Comparison of ENCODE assay signal across 14 mouse cellular contexts in the genomic region with DNA sequence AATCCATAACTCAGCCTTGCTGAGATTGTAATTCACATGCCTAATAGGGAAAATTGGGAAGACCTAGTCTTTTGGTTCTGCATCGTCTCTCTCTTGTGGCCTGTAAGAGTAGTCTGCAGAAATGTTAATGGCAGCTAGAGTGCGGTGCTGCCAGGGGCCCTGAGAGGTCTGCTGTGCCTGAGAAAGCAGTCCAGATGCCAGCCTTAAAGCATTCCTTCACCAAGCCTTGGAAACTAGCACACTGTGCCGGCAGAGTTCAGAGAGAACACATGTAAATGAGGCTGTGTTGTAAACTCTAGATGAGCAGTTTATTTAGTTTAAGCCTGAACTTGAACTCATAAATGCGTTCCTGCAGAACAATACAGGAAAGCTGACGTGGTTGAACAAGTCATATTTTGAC.
DNase-seq lines count a peak whose midpoint lies in the region; ATAC-seq lines count a peak whose summit lies in the region.
"Had no signal": no experiment of that assay in that cellular context is flagged by ENCODE, and none has a peak within 500 bp of the region (broad histone marks: within the 10 kb centered on the region; RNA-seq: fewer than 3 reads in every experiment).

No protein-coding gene starts in this region.

- no peak overlapping the region for H3K4me2 ChIP-seq in hindbrain, embryonic 11.5 days (replicated peaks; ENCODE audit: low read depth, low read length)
- no peak overlapping the region for H3K4me2 ChIP-seq in midbrain, embryonic 13.5 days (replicated peaks)
- H3K4me2 ChIP-seq in heart, embryonic 11.5 days: no peak overlapping the region
- H3K4me2 ChIP-seq: kidney, embryonic 15.5 days; limb, embryonic 15.5 days; lung, embryonic 15.5 days had no signal

- DNase-seq in right cerebral cortex, postnatal 10 days (ENCODE audit: low spot score in 2 of 2): peak; percentile 63 to 70
- no peak for DNase-seq in right cerebral cortex, postnatal 36 days (ENCODE audit: low spot score in 2 of 2)
- peak; percentile 45 for DNase-seq in hindbrain, embryonic 11.5 days (ENCODE audit: low spot score)
- no peak for DNase-seq in cerebellum, adult 8-10 months
- no peak for DNase-seq in heart, postnatal 14 days
- DNase-seq: cerebellum, postnatal 25 days; right cerebral cortex, postnatal 25 days had no signal

- 0 out of 2 replicates have a peak overlapping the region, but pooled peaks have one; percentile 7 for H3K27ac ChIP-seq in hindbrain, embryonic 11.5 days (ENCODE audit: low read depth, low read length)
- no peak overlapping the region for H3K27ac ChIP-seq in midbrain, embryonic 13.5 days
- no peak overlapping the region for H3K27ac ChIP-seq in heart, embryonic 11.5 days (ENCODE audit: low read depth, low read length)
- H3K27ac ChIP-seq: kidney, embryonic 15.5 days; lung, embryonic 15.5 days had no signal

- no peak overlapping the region for H3K4me3 ChIP-seq in hindbrain, embryonic 11.5 days (ENCODE audit: low read depth, low read length)
- H3K4me3 ChIP-seq in midbrain, embryonic 13.5 days (replicated peaks): no peak overlapping the region
- H3K4me3 ChIP-seq in heart, embryonic 11.5 days (ENCODE audit: low read depth, low read length): no peak overlapping the region
- H3K4me3 ChIP-seq: kidney, embryonic 15.5 days; limb, embryonic 15.5 days; lung, embryonic 15.5 days; megakaryocyte, embryonic 14.5 days had no signal

- intact Hi-C loops in heart, postnatal 14 days (cut with DNase I): no loop called here

- 50% methylated on average over 5 of the region's 5 CpGs for WGBS in hindbrain, embryonic 11.5 days
- WGBS in midbrain, embryonic 13.5 days: 23% methylated on average over 5 of the region's 5 CpGs
- WGBS in heart, embryonic 11.5 days (ENCODE audit: insufficient replicate concordance): 69% methylated on average over 5 of the region's 5 CpGs

- 0 out of 2 replicates have a peak, but pooled peaks cover 2% of the 10 kb centered on the region for H3K4me1 ChIP-seq in hindbrain, embryonic 11.5 days (replicated peaks; ENCODE audit: control insufficient read depth, insufficient read depth, low read length)
- peaks cover 60% of the 10 kb centered on the region for H3K4me1 ChIP-seq in midbrain, embryonic 13.5 days (replicated peaks)
- H3K4me1 ChIP-seq in heart, embryonic 11.5 days (ENCODE audit: control insufficient read depth, insufficient read depth, low read length): peaks cover 16% of the 10 kb centered on the region

- no peaks in the 10 kb centered on the region for H3K36me3 ChIP-seq in hindbrain, embryonic 11.5 days (ENCODE audit: control insufficient read depth, insufficient read depth, low read length)
- H3K36me3 ChIP-seq in midbrain, embryonic 13.5 days: no peaks in the 10 kb centered on the region
- H3K36me3 ChIP-seq in heart, embryonic 11.5 days (ENCODE audit: control insufficient read depth, insufficient read depth, low read length): no peaks in the 10 kb centered on the region
- H3K36me3 ChIP-seq: kidney, embryonic 15.5 days; limb, embryonic 15.5 days; lung, embryonic 15.5 days had no signal

- no peak overlapping the region for H3K9ac ChIP-seq in hindbrain, embryonic 11.5 days (ENCODE audit: low read depth, low read length)
- no peak overlapping the region for H3K9ac ChIP-seq in midbrain, embryonic 13.5 days (replicated peaks)
- no peak overlapping the region for H3K9ac ChIP-seq in heart, embryonic 11.5 days (ENCODE audit: low read depth, low read length)
- H3K9ac ChIP-seq: kidney, embryonic 15.5 days; limb, embryonic 15.5 days; lung, embryonic 15.5 days had no signal

- H3K27me3 ChIP-seq in hindbrain, embryonic 11.5 days (ENCODE audit: control insufficient read depth, insufficient read depth, low read length): no peaks in the 10 kb centered on the region
- H3K27me3 ChIP-seq in midbrain, embryonic 13.5 days: no peaks in the 10 kb centered on the region
- no peaks in the 10 kb centered on the region for H3K27me3 ChIP-seq in heart, embryonic 11.5 days (ENCODE audit: control insufficient read depth, insufficient read depth, low read length)
- H3K27me3 ChIP-seq: kidney, embryonic 15.5 days; limb, embryonic 15.5 days; lung, embryonic 15.5 days; Patski had no signal

- ATAC-seq in hindbrain, embryonic 11.5 days (ENCODE audit: low FRiP score): peak; percentile 56
- ATAC-seq in midbrain, embryonic 13.5 days: peak; percentile 38; the same call in 1 of the 2 replicates
- no peak for ATAC-seq in heart, embryonic 11.5 days (replicated peaks; ENCODE audit: insufficient number of reproducible peaks, low FRiP score, low TSS enrichment)
- ATAC-seq: Patski had no signal

- H3K9me3 ChIP-seq in hindbrain, embryonic 11.5 days (ENCODE audit: control insufficient read depth, low read length): no peaks in the 10 kb centered on the region
- H3K9me3 ChIP-seq in midbrain, embryonic 13.5 days: no peaks in the 10 kb centered on the region
- H3K9me3 ChIP-seq in heart, embryonic 11.5 days (replicated peaks; ENCODE audit: control insufficient read depth, low read length): no peaks in the 10 kb centered on the region
- H3K9me3 ChIP-seq: kidney, embryonic 15.5 days; limb, embryonic 15.5 days; lung, embryonic 15.5 days; megakaryocyte, embryonic 14.5 days had no signal

Comparison
In these comparisons a context has a peak if more than half of its experiments do, and no peak if none do; other contexts are left out.
1. DNase-seq: peak in right cerebral cortex, postnatal 10 days (2 of 2) and hindbrain, embryonic 11.5 days (single experiment); none in right cerebral cortex, postnatal 36 days (0 of 2), cerebellum, adult 8-10 months (single experiment) and heart, postnatal 14 days (0 of 2).